Mouse (Mus musculus) spleen, adult 12 weeks (tissue): ENCODE data around the gene Med12l.

Source experiments
- DNase-seq: peaks from one replicate; pipeline ENCODE4 v3.0.0; 2022; ENCODE audit warnings: low spot score

Med12l gene

DNA sequence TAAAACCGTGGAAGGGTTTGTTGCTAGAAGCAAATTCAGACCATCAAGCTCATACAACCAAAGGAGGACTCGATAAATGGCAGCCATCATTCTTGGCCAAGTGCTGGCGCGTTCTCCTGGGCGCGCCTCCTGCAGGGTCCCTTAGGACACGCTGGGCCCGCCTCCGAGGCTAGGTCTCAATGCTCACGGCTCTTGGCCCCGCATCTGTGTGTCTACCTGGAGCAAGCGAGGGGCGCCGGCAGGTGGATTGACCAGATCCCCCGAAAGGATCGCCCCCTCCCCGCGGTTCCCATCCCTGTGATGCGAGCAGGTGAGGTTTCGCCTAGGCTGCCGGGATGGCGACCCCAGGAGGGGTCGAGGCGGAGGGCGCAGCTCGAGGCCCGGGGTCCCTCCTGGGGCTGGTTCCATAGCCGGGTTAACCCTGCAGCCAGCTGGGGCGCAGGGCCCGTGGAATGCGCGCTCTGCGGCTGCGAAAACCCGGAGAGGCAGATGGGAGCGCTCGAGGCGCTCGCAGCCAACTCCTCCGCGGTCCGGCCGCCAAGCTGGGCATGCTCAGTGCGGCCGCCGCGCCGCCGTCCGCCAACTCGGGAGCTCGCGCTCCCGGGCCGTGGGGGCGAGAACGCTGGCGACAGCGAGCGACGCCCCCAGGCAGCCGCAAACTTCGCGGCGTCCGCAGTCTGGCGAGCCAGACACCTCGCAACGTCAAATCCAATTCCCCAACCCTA is at the start of gene Med12l:
Gene Med12l (plus strand): TSS at position 555 of the 725 bp plus-strand sequence.
- DNase-seq: no peak

DNA sequence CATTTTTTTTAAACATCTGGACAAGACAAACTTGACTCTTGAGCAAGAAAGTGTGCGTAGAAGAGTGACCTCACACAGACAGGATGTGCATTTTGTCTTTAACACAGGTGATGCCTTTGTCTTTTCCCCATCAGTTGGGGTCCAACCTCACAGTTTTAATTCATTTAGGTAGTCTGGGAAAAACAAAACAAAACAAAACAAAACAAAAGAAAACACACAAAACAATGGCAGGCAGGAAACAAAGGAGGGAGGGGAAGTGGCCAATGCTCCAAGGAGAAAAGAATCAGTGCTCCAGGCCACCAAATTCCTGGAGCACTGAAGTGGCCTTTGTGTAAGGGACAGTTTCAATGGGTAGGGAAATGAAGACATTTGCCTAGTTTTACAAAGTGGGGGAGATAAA is 44.5 kb upstream of the Med12l start:
- DNase-seq: no peak

DNA sequence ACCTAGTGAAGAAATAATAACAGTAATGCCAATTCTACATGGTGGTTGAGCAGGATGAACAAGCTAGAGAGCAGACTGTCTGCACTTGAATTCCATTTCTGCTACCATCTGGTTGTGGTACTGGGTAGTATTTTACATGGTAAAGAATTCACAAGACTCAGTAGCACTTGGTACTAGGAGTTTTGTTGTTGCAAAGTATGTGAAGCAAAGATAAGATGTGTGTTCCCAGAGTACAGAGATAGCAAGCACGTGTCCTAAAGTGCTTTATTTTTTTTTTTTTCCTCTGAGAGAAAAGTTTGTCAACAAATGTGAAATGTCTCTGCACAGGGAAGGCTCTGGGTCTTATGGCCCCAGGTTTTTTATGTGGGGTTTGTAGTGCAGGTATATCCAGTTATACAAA is 28.2 kb upstream of the Med12l start:
- no peak for DNase-seq

DNA sequence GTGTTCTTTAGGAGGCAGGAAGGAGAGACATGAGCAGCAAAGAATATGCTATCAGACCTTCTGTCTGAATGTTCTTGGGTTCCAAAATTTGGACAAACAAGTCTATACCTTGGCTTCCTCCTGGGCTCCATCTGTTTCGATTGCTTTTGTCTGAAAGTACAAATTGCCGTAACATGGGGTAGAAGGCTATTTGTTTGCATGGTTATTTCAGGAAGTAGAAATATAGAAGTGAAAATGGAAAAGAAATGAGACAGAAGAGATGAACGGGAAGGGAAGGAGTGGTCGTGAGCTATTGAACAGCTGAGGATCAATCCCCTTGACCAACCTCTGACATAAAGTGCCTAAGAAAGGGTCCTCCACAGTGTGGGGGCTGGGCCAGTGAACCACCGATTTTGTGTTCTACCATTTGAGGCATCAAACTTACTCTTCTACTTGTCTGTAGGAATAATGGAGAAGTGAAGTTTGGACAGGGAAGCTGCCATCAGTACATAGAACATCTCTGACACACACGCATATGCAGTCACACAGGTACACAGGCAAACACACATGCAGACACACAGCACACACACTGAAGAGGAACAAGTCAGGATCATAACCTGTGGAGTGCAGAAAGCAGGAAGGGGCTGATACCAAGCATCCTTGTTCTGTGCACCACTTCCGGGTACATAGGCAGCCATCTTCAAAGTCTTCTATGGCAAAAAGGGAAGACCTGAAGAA is 27.6 kb upstream of the Med12l start:
- no peak for DNase-seq

DNA sequence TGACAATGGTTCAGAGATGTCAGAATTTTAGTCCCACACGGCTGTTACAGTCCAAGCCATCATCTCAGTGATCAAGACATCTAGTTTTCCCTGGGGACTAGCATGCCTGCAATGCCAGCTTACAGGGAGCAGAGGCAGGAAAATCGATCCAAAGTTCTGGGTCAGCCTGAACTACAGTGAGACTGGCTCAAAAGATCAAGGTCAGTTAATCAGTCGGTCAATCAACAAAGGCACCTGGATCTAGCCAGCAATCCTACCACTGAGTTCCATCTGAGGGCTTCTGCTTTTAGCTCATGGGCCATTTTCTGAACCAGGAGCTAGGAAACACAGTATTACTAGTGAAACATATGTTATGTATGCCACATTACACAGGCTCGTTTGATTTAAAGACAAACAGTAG is 25.0 kb upstream of the Med12l start:
- DNase-seq: no peak

DNA sequence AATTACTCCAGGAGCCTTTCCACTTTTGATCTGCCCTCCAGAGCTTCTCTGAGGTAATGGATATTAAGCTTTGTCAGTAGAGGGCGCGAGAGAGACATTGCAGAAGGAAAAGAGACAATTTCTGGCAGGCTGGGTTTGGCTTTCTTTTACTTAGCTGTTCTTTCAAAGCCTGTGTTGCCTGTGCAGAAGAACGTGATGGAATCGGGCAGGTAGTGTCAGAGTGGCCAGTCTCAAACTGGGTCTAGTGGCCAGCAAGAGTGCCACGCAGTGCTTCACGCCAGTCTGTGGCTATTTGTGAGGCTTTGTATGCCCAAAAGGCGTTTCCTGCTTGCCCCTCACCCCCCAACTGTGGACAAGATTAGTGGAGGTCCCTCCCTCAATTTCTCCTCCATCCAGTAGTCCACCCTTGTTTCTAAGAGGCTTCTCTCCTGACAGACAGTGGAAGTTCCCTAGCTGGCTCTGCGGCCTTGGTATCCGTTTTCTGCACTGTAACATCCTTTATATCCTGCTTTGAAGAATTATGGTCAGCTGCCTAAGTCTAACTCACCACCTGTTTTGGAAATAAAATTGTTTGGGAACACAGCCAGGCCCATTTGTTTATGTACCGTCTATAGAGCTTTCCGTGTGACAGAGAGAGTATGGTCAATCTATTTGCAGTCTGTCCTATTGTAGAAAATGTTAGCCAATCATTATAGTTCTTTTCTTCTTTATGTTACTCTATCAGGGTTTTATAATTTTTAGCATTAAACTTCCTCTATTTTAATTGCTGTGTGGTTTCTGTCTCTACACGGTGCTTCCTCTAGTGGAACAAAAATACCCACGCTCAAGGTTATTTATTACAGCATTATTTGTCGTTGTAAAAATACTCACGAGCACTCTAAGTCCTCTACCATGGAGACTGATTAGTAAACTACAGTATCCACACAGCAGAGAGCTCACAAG is 22.5 kb upstream of the Med12l start:
- no peak for DNase-seq

DNA sequence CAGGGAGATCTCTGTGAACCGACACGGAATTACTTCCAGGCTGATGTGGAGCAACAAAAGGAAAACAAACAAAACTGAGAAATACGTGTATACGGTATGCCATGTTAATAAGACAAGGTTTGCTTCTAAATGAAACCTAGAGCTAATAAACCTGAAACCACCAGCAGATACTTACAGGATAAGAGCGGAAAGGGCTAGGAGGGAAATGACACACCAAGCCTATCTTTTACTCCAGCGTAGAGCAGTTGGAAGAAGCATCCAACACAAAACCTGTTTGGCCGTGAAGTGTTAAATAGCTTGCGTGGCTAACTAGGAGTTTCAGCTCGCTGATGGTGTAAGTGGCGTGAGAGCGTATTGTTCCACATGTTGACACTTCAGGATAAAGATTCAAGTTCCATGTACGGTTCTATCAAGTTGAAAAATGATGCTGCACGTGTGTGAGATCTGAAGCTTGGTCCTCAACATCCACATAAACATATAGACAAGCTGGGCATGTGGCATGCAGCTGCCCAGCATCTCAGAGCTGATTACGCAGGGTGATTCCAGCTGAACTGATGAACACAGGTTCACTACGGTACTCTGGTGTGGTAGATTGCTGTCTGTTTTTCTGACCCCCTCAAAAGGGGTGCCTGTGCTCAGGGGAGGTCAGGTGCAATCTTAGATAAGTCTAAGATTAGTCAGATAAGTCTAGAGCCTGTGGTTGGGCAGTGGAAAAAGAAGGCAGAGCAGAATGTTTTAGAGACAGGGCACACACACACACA is 21.6 kb upstream of the Med12l start:
- DNase-seq: no peak

DNA sequence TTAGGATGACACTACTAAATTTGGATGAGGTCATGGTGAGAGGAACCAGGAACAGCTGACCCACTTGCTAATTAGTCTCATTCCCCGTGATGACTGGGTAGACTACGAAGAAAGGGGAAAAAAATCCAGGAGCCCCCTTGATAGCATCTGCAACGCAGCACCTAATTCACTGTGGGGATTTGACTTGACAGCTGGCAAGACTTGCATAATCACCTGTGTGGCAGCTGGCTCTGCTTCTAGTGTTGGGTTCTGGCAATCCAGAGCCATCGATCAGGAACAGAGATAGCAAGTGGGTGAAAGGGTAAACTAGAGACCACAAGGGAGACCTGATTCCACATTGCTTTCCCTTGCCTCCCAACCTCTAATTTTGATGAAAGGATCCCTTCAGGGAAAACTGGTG is 19.8 kb upstream of the Med12l start:
- DNase-seq: no peak

DNA sequence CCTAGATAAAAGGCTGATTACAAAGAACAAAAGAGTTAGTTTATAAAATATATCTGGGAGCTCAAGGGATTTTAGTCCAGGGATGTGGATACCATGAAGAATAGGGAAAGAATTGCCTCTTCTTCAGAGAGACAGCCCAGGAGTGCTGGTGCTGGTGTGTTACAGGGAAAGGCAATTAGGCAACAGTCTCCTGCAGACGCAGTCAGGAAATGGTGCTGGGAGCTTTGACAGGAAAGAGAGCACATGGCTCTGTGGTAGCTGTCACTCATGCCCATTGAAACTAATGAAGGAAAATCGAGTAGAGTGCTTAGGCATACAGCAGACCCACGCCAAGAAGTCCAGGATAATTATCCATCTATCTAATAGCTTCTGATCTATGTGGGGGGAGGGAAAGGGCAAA is 16.3 kb upstream of the Med12l start:
- DNase-seq: no peak

DNA sequence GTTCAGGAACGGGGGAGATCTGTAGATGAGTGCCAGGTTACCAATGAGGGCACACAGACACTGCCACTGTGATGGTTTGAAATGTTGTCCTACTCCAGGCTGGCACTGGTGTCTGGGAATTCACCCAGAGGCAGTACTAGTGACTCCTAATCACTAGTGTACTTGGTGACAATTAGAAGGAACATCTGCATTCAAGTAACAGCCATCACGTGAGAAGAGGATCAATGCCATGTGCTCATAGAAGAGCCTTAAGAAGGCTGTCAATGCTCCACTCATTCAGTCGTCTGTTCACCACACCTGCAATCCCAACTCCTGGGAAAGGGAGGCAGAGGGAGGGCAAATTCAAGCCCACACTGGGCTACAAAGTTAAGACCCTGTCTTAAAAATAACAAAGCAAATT is 15.1 kb upstream of the Med12l start:
- DNase-seq: no peak

DNA sequence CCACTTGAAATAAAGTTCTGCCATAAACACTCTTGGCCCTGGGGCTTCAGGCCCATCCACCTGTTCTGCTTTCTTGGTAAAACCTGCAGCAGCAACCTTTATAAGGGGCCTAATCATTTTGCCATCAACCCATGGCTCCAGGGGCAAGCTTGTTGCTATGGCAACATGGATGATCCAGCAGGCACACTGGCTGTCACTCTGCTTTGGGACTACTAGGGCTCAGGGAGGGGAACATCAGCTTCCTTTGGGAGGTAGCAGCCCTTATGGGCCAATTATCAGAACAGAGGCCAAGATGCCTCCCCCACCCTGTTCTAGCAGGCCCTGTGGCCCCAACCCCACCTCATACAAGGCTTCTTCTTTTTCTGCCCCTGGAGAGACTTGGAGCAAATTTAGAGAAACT is 13.5 kb upstream of the Med12l start:
- no peak for DNase-seq

DNA sequence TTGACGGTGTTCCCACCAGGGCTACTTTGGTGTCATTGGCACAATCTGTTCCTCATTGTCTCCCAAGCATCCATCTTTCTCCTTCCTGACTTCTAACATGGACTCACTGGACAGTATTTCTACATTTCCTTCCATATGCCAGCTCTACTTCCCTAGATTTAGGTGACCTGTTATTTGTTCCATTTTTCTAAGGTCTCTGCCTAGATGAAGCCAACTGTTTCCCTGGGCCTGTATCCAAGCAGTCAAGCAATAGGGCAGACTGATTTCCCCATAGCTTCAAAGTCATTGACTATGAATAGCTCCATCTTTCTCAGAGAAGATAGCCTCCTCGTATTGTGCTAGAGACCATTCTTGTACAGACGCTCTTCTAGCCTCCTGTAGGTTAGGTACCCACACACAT is 12.0 kb upstream of the Med12l start:
- DNase-seq: no peak

DNA sequence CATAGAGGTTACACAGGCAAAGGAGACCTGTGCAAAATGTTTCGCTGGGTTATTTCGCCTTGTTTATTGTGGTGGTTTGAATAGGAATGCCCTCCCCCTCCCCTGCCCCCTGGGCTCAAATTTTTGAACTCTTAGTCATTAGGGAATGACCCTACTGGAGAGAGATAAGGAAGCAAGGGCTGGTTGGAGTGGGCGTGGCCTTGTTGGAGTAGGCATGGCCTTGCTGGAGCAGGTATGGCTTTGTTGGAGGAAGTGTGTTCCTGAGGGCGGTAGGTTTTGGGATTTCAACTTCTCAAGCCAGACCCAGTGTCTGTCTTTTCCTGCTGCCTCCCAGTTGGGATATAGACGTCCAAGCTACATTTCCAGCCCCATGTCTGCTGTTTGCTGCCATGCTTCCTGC is 1.9 kb upstream of the Med12l start:
- DNase-seq: no peak

DNA sequence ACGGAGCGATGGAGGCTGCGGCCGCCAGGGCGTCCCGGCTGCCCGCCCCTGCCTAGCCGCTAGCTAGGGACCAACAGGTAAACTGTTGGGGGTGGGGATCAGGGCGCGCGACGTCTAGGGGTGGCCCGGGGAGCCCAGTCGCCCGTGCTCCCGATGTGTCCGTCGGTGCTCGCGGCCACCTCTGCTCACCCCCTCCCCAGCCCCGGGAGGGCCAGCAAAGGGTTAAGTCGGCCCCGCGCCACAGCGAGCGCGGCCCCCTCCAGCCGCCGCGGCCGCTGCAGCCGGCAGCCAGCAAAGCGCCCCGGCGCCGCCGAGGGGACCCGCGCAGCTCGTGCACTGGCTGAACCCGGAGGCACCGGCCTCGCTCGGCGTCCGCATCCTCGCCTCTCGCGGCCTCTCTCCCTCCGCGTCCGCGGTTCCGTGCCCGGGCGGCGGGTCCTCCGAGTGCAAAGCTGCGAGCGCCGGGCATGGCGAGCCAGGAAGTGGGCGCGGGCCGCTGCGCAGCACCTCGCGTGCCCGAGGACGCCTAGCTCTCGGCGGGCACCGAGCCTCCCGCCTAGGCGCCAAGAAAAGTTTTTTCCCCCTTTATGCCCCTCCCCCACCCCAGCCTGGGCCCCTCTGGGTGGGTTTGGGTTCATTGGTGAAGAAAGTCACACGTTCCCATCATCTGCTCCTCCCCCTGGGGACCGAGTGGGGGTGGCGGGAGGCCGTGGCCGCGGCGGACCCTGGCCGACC is 538 bp downstream of the Med12l start:
- DNase-seq: no peak

DNA sequence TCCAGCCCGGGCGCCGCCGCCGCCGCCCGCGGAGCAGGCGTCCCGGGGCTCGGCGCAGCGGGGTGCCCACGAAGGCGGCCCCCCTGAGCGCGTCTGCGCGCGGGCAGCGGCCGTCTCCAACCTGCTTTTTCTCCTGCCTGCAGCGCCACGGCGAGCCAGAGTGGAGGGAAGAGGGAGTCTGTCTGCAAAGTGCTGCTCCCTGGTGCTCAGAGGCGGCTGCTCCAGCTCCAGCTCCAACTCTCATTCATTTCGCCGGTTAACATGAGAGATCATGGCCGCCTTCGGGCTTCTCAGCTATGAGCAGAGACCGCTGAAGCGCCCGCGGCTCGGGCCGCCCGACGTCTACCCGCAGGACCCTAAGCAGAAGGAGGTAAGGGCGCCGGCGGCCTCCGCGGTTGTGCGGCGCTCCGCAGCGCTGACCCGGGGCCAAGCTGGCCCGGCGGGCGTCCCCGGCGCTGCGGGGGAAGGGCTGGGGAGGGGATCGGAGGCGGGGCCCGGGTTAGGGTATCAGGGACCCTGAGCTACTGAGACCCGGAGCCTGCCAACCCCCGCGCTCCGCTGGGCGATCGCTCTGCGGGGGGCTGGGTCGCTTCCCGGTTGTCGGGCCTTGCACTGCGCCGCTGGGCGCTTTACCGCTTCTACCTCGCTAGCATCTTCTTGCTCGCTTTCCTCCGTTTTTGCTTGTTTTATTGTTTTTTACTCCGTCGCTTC is 1.3 kb downstream of the Med12l start:
- no peak for DNase-seq

DNA sequence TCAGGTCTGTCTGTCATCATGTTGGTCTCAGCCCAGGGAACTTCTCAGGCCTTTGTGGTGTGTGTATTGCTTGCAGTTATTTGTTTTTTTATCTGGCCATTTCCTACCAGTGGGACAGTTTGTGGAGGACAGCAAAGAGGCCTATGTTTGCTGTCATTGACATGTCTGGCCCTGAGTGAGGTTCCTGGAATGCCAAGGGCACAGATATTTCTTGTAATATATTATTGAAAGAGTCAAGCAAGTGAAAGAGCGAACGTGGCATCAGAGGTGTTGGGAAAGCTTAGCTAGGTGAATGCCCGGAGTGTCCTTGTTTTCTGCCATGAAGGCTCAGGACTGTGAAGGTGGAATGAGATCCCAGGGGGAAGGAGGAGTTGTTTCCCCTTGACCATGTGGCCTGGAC is 4.7 kb downstream of the Med12l start:
- no peak for DNase-seq

DNA sequence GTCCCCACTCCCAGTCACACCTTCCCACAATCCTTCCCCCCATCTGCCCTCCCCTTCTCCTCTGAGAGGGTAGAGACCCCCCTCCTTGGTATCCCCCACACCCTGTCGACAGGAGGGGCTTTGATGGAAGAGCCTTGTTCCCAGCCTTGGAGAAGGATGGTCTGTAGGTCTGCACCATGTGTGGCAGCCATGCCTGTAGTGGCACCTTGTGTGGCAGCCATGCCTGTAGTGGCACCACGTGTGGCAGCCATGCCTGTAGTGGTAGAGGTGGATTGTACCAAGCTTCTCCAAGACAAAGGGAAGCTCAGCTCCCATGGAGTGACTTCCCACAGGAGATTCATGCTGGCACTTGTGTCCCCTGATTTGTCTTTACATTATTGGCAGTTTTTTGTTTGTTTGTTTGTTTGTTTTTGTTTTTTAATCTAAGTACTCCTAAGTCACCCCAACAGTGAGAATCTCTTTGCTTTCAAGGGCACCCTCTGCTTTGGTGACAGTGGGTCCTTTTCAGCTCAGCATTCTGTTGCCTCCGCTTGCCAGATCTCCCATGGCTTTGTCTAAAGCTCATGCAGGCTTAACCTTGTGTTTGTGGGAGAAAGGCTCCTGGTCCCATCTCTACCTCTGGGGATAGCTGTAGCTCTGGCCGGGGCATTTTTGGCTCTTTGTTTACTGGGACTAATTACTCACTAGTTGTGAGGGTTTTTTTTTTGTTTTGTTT is 10.2 kb downstream of the Med12l start:
- DNase-seq: no peak

DNA sequence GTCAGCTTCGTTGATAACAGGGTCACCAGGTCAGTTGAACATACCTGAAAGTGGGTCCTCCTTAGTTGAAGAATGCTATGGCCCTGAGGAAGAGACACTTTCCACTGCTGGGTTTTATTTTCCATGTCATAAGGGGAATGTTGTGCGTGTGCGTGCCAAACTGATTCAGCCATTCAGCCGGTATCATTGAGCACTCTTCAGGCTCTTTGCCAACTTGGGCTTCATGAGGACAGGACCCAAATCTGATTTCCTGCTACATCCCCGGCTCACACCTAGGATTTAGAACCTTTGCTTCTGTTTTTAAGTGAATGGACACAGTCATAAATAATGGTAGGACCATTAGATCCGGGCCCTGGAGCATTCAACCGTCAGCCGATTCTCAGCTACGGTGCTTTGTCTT is 10.9 kb downstream of the Med12l start:
- DNase-seq: no peak

DNA sequence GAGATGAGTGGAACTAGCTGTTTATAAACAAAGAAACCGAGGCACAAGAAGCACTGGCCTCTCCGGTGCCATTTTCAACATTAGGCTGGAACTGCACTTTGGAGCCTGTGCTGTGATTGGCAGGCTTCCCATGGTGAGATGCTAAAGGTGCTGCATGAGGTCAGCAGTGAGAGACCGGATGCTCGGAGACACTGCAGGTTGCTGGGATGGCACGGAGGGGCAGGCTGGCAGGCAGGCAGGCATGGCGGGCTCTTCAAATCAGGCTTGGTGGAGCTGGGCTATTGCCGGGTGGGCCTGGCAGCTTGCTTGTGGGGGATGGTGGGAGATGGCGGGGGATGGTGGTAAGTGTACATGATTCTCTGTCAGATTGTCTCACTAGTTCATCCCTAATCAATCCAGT is 15.6 kb downstream of the Med12l start:
- DNase-seq: no peak

DNA sequence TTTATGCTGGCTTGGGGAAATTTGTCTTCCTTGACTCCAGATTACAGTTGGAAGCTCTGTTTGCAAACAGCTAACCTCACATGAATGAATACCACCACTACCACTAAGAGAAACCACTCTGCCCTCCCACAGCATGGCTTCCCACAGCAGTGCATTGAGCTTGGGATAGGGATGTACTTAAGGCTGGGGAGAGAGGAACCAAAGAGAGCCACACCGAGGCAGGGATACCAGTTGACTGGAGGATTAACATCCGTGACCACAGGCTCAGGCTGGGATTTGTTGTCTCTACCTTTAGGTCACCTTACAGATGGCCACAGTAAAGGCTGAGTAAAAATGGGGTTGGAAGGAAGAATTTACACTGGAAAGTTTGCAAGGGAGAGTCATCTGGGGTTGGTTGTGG is 16.6 kb downstream of the Med12l start:
- no peak for DNase-seq
